Mouse (Mus musculus) 3134 (cell line): ENCODE measurements around the gene Rassf1.

Experiments
- DNase-seq: peaks from one replicate; pipeline ENCODE4 v3.0.0-alpha.2; 2011; ENCODE audit warnings: low spot score; ENCODE audit not compliant: insufficient read length; ENCODE audit errors: extremely low read depth

Gene Rassf1

DNA sequence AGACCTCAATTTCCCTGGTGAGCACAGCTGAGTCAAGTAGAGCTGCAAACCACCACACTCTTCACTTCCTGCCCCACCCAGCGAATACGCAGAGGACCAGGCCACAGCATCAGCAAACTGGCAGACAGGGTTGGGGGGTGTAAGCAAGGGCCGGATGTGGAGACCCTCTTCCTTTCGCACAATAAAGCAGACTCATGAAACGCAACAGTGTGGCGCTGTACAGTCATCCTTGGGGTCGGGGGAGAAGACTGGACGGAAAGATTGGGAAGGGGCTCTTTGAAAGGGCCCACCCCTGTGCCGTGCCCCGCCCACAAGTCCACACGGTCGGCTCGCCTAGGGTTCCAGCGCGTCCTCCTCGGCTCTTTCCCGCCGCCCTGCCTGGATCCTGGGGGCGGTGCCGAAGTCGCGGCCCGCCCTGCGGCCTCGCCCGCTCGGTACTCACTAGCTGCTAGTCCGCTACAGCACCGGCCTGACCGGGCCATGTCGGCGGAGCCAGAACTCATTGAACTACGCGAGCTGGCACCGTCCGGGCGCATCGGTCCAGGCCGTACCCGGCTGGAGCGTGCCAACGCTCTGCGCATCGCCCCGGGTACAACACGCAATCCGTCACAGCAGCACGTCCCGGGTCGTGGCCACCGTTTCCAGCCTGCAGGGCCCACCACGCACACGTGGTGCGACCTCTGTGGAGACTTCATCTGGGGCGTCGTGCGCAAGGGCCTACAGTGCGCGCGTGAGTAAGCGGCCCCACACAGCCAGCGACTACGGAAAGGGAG lies at the start of gene Rassf1:
Gene Rassf1, plus strand, starts transcription at position 439 of the 773 bp plus-strand sequence.
- peak; percentile 93 for DNase-seq

DNA sequence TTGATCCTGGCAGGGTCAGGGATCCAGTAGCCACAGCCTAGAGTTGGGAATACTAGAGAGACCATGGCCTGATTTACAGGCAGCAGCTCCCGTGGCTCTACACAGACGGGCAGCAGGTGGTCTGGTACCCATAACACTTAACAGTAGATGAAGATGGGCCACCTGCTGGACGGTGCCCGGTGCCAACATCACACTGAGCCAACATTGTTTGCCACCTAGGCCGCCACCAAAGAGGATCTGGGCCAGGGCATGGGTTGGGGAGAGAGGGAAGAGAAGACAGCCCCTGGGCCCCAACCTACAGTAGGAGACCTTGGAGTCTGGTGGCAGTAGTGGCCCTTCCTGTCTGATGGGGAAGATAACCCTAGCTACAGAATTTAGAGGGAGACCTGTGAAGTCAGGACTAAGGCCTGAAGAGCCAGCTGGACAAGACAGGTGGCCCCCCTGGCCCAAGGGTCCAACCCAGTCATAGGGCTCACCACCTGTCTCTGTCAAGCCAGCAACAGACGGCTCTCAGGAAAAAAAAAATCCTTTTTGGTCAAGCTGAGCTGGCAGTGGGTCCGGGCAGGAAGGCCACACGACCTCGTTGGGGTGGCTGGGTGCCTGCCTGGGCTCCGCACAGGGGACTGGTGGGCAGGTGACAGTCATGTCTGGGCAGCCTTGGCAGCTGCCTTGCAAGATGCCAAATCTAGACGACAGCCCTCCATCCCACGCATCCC lies 49.1 kb upstream of the Rassf1 start:
- no peak for DNase-seq

DNA sequence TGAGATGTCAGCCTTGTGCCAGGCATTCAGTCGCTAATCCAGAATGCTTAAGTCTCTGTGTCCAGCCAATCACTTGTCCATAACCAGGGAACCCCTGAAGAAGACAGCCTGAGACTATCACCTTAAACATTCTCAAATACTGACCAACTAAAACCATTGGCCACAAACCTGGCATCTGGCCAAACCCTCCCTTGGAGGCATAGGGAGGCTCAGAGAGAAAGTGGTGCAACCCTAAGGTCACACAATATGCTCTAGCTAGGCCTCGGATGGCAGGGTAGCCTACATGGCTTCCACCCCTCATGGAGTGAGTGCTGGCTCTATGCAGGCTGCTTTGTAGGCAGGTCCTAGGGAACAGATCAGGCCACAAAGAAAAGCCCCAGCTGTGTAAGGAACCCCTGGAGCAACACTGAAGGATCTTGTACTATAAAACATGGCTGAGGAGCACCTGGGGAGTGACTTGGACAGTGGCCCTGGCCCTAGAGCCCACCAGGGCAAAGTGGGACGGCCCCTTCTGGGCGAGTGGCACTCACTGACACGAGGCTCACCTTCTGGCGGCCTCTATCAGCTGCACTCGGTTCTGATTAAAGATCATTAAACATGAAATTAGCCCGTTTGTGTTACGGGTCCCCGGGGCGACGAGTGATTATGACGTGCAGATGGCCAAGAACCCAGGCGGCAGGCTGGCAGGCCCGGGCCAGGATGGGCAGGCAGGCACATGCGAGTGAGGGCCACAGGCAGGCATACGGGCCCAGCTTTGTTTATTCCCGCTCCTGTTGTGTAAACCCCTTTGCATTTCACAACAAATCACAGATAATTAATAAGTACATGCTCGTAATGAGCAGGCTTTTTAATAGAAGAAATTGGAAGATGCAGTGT lies 46.5 kb upstream of the Rassf1 start:
- no peak for DNase-seq

DNA sequence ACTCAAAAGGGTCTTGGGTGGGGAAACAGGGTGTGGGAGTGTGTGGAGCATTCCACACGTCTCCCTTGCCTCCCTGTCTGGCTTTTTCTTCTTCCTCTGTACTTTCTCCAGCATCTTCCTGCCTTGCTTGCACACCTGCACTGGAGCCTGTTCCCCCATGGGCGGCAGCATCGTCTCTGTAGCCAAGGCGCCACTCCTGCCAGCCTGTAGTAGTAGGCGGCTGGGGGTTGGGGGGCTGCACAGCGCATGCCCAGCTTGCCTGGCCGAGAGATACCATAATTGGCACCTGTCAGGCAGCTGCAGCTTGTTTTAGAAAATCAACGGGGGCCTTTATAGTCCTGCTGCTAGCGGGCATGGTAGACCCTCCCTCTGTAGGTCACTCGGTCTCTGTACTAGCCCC lies 43.1 kb upstream of the Rassf1 start:
- no peak for DNase-seq

DNA sequence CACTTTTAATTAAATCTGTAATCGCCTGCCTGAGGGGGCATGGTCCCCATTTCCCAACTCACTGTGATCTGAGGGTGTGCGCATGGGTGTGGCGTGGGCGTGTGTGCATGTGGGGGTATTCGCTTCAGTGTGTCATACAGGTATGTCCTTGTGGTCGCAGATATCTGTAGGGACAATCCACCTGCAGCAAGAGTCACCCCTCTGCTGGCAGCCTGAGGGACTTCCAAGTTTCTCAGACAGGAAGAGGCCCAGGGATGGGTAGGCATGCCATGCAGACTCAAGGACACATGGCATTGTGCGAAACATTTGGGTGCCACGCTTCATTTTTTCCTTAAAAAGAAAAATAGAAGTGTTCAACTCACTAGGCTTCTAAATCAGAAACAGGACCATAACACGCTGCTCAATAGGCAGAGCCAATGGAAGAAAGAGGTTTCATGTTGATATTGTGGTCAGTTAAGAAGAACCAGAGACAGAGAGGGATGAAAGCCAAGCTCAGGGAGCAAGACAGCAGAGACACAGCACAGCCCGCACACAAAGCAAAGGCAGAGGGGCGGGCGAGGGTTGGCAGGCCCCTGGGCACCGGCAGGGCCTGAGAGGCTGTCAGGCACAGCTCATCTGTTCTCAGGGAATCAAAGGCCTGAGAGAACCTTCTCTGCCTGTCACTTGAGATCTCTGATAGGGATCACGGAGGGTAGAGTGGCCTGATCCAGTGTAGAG lies 40.8 kb upstream of the Rassf1 start:
- DNase-seq, result no peak

DNA sequence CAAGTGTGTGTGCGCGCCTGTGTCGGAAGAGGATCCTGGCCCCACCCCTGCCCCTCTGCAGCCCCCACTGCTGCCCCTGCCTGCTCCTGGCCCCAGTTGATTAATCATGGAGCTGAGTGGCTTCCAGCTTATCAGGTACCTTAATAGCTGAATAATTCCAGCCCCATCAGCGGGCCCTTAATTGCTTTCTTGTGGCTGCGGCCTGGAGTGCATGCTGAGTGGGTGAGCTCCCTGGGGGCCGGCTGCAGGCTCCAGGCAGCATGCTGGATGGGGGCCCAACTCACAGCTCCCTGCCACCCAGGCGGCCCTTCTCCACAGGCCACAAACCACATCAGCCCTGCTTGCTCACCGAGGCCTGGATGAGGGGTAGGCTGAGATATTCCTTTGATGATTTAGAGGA lies 39.9 kb upstream of the Rassf1 start:
- DNase-seq, result no peak

DNA sequence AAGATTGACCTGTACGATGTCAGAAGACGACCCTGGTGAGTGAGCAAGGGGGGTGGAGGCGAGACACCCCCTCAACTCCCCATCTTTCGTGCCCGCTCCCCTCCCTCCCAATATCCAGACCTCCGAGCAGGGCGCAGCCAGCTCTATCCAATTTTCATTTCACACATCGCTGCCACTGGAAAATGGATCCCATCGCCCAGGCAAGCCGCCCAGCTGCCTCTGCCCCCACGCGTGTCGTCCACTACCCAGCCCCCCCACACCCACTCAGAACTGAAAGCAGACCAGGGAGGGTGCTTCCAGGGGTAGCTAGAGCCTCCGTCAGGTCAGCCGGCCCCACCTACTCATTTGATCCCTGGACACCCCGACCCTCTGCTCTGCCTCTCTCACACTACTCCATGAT lies 39.0 kb upstream of the Rassf1 start:
- DNase-seq, result no peak

DNA sequence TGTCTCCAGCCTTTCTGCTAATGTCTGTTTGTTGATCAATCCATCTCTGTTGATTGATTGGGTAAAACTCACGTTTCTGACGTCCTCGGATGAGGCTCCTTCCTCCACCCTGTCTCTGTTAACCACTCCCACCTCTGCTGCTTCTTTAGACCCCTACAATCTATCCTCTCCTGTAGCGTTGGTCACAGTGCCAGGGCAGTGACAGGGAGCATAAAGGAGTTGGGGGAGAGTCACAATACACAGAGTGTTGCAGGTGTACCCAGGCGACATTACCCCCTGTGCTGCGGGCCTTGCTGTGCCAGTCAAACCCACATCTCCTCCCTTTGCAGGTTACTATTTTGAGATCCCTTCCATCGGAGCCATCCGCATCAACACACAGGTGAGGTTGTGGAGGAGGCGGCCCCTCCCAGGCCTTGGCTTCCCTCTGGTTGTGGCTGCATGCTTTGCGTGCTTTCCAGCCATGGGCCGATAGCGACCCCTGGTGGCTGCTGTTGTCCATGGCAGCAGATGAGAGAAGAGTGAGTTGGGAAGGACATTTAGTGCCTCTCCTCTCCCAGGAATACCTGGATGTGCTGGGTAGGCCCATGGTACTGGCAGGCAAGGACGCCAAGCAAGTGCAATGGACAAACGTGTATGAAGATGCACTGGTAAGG lies 36.9 kb upstream of the Rassf1 start:
- peak; percentile 28 for DNase-seq

DNA sequence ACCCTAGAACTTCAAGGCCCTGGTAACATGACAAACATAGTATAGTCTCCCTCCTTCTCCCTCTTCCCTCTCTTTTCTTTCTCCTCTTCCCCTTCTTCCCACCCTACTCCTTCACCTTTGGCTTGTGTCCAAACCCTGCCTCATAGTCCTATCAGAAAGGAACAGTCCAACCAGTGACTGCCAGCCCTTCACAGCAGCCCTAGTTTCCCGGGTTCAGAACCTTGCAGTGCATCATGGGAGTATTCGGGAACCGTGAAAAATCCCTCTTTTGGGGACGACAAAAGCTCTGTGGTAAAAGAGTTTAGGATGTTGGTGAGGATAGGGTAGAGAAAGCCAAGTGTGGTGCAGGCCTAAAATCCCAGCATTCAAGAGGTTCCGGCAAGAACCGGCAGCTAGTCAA lies 31.0 kb upstream of the Rassf1 start:
- no peak for DNase-seq

DNA sequence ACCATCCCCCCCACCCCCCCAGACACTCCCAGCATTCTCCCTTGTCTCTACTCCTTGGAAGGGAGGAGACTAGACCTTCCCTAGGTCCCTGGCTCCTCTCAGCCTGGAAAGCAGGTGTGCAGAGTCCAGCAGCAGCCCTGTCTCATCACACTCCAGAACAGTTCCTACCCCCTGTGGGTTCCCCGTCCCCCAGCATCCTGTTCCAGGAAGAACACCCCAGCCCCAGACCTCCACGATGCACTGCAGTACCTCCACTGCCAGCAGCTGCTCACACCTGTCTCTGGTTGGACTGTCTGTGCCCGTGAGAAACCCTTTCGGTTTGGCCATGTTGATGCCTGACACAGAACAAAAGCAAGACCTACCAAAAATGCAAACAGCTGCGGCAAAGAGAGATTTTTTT lies 30.2 kb upstream of the Rassf1 start:
- no peak for DNase-seq

DNA sequence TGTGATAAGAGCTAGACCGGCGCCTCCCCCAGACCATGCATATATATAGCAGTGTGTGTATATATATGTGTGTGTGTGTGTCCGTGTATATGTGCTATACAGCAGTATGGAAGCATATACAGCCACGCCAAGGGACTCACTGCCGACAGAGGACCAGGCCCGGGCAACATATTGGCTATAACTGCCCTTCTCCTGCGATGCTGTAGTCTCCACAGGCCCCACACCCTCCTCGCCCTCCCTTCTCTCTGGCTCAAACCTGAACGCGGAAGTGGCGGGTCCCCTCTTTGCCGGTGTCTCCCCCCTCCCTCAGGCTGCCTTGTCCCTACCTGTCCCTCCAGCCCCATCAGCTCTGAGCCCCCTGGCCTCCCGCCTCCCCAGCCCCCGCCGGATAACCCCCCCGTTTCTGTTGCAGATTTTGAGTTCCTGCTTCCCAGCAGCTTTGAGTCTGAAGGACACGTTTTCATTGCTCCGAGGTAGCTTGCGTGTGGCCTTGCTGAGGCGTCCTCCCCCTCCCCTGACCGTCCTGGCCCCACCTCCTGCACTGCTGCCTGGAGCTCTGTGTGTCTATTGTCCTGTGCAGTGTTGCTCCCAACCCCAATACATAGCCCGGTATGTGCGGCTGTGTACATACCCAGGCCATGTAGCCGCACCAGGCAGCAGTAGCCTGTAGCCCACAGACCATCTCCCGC lies 29.5 kb upstream of the Rassf1 start:
- no peak for DNase-seq

DNA sequence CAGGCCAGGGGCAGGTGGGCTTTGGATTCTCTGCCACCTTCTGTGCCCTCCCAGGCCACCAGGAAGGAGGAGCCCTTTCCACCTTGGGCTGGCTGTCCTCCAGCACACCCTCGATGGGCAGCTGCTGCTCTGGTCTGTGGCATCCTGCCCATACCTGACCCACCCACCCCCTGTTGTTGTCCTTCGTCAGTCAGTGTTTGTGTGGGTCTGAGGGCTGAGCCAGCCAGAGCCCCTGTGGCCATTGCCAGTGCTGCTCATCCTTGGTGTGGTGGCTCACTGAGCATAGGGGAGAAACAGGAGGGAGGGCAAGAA lies 29.0 kb upstream of the Rassf1 start:
- DNase-seq, result no peak

DNA sequence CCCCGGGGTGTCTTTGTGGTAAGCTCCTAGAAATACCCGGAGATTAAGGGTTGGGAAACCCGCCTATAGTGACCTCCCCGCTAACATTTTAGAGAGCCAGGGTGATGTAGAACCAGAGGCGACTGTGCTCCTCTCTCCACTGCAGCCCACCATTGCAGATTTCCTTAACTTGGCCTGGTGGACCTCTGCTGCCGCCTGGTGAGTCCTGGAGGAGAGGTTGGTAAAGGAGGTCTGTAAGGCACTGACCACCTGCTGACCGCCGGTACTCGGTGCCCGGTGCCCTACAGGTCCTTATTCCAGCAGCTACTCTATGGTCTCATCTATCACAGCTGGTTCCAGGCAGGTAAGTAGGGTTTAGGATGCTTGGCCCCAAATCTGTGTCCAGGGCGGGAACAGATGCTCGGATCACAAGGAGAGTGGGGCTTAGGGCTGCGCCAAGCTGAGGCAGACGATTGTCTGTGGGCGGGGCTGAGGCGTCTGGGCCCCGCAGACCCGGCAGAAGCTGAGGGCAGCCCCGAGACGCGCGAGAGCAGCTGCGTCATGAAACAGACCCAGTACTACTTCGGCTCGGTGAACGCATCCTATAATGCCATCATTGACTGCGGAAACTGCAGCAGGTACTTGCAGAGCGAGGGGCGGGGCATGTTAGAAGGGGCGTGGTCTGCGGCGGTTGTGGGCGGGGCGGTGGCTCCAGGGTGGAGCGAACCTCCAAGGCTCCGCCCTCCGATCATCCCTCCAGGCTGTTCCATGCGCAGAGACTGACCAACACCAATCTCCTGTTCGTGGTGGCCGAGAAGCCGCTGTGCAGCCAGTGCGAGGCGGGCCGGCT lies 24.9 kb upstream of the Rassf1 start:
- no peak for DNase-seq

DNA sequence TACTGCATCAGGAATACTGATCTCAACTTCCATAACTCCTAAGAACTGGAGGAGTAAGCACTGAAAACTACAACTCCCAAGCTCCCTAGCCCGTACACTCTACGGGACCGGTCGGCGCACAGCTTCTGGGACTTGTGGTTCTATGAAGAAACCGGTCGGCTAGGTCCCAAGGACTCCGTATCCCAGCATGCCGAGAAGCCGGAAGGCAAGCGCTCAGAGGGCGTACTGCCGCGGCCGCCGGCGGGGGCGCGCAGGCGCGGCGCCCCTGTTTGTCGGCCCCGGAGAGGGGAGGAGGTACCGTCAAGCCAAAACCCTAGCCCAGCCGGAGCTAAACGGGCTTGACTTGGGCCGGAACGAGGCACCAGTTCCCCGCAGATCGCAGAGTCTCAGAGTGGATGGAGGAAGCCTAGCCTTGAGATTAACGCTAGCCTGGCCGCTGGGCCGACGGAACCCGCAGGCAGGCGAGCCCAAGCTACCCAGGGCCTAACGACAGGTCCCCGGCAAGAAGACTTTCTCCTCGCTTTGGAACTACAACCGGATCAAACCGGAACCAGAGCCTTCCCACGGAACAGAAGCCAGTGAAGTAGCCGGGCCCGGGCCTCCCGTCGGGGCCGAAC lies 17.5 kb upstream of the Rassf1 start, which contains the start of gene Tmem115:
Gene Tmem115, plus strand, starts transcription at position 155 of the 617 bp plus-strand sequence.
- DNase-seq, result peak; percentile 98

DNA sequence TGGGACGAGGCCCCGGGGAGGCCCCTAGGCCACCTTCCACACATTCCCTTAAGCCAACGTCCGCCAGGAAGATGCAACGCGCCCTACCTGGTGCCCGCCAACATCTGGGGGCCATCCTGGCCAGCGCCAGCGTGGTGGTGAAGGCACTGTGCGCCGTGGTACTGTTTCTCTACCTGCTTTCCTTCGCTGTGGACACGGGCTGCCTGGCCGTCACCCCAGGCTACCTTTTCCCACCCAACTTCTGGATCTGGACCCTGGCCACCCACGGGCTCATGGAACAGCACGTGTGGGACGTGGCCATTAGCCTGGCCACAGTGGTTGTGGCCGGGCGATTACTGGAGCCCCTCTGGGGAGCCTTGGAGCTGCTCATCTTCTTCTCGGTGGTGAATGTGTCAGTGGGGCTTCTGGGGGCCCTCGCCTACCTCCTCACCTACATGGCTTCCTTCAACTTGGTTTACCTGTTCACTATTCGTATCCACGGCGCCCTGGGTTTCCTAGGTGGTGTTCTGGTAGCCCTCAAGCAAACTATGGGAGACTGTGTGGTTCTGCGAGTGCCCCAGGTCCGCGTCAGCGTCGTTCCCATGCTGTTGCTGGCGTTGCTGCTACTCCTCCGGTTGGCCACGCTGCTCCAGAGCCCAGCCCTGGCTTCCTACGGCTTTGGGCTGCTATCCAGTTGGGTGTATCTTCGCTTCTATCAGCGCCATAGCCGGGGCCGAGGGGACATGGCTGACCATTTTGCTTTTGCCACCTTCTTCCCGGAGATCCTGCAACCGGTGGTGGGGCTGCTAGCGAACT lies 16.8 kb upstream of the Rassf1 start:
- DNase-seq, result peak; percentile 48

DNA sequence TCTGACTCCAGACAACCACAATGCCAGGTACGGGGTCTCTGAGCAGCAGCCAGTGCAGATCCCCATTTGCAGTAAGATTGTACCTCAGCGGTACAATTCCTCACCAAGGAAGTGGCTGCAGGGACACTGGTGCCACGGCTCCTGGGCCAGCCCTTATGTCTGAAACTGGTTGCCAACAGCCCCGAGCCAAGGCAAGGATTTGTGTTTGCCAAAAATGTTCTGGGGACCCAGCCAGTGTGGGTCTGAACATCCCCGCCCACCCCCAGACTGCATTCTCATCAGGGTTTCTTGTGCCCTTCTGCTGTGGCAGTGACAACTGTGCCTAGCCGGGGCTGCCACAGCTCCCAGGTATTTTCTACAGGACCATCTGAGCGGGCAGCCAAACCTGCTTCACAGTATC lies 13.1 kb upstream of the Rassf1 start:
- DNase-seq, result no peak

DNA sequence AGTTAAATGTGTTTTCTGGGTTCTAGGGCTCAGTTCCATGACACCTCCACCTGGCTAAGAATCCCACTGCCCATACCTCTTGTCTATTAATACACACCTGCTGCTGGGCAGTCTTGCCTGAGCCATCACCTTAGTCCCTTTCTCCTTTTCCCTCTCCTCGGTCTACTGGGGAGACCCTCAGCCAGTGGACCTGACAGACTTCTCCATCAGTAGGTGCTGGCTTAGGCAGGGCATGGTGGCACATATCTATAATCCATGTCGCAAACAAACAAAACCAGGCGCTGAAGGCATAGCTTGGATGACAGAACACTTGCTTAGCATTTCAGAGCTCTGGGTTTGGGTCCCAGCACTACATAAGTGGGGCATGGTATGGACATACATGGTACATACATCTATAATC lies 12.6 kb upstream of the Rassf1 start:
- no peak for DNase-seq

DNA sequence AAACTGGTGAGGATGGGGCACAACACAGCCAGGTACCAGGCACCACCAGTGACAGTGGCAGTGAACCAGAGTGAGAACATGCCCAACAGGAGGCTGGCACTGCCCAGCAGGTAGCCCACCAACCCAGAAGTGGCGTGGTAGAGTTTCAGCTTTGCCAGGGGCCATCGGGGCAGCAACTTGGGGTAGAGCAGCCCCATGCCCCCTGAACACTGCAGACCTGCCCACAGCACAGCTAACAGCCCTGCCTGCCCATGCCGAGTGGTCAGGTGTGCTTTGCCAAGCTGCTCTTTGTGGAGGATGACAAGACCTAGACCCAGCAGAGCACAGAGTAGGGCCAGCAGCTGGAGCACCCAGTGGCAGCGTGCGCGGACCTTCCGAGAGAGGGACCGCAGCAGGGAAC lies 11.4 kb upstream of the Rassf1 start:
- no peak for DNase-seq
